Mouse (Mus musculus) kidney, adult 2 months (tissue): ENCODE measurements around the gene Ankk1. TPM values are rescaled to one million over a fixed set of nuclear protein-coding genes. Genes with fewer than 3 reads are reported as not detected.

Experiments used
- DNase-seq: peaks from one replicate; pipeline ENCODE4 v3.0.0; 2021
- H3K27ac ChIP-seq: fragments of 200-500 bp; 2 replicates; pipeline ENCODE4 v1.5.1; 2012; ENCODE audit warnings: low read depth, low read length, control low read depth, inconsistent platforms; ENCODE audit not compliant: insufficient read depth
- H3K27me3 ChIP-seq: fragments of 200-500 bp; replicated peaks from 2 replicates; pipeline ENCODE4 v1.6.1; 2012; ENCODE audit warnings: mild to moderate bottlenecking, moderate library complexity, low read length, inconsistent platforms; ENCODE audit not compliant: control insufficient read depth, insufficient read depth
- H3K36me3 ChIP-seq: fragments of 200-500 bp; 2 replicates; pipeline ENCODE4 v1.6.1; 2012; ENCODE audit warnings: mild to moderate bottlenecking, moderate library complexity, low read length, inconsistent platforms; ENCODE audit not compliant: control insufficient read depth, insufficient read depth
- H3K4me1 ChIP-seq: fragments of 200-500 bp; 2 replicates; pipeline ENCODE4 v1.6.1; 2011; ENCODE audit warnings: low read length; ENCODE audit not compliant: control insufficient read depth, insufficient read depth
- H3K4me3 ChIP-seq: fragments of 200-500 bp; 2 replicates; pipeline ENCODE4 v1.5.1; 2011; ENCODE audit warnings: mild to moderate bottlenecking, low read depth, low read length, control low read depth; ENCODE audit not compliant: insufficient read depth
- CTCF ChIP-seq: fragments of 200-500 bp; conservative IDR thresholded peaks from 2 replicates; pipeline ENCODE4 v1.5.1; 2011; ENCODE audit warnings: low read depth, mild to moderate bottlenecking, control low read depth, low read length, moderate library complexity, mixed read lengths; ENCODE audit not compliant: insufficient read depth, insufficient read length
- POLR2A ChIP-seq: fragments of 200-500 bp; IDR thresholded peaks from one replicate; pipeline ENCODE4 v1.6.1; 2011; ENCODE audit warnings: low read depth, low read length, control low read depth
- WGBS: fragments of 180-500 bp; shearing (Covaris S2); methylation state at CpG from one replicate; pipeline ENCODE4 v1.1.7; 2018; 5-methylcytosine and 5-hydroxymethylcytosine counted together
- polyA plus RNA-seq: library from polyadenylated mRNA; depleted of rRNA; stranded (reverse); fragments of >200 nt; gene quantifications from 2 replicates; pipeline ENCODE4 v1.2.3, GENCODE M21; 2012; rRNA removed

Ankk1 gene
- polyA plus RNA-seq, 1 experiment, result not detected

DNA sequence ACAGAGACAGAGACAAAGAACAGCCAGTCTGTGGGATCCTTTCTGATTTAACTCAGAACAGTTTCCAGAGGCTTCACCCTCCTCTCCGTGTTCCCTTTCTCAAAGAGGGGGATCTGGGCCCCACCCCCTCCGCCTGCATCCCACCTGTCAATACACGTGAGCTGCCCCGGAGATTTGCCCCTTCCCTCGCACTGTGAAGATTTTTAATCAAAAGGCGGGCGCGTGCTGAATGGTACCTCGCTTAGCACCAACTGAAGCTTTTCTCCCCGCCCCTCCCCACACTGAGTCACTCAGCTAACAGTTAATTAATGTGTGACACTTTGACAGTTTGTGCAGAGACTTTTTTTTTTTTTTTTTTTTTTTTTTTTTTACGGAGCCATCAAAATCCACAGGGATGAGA is 40.7 kb downstream of the Ankk1 start:
- whole genome bisulfite sequencing, result 36% methylated on average over 11 of the region's 11 CpGs
- no peak for DNase-seq

DNA sequence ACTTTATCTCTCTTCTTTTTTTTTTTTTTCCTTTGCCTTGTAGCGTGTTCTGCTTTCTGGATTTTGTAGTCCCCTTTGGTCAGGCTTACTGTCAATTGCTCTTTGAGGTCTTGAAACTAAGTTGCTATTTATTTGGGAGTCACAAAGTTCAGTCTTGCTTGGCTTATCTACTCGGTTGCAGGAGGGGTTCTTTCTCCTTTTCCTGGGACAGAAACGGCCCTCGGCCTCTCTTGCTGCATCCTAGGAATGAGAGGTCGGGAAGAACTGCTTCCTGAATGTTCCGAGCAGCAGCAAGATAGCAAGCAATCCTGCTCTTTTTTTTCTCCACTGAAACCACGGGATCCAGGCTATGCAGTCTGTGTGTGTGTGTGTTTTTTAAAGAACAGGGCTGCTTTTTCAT is 41.5 kb downstream of the Ankk1 start:
- no peak overlapping the region for H3K27ac ChIP-seq
- no peaks in the 10 kb centered on the region for H3K4me1 ChIP-seq
- WGBS, result 30% methylated on average over 7 of the region's 7 CpGs
- H3K36me3 ChIP-seq, result no peaks in the 10 kb centered on the region
- TF ChIP-seq CTCF (no peak), POLR2A (no peak)
- peak; percentile 2 for DNase-seq
- H3K4me3 ChIP-seq, result no peak overlapping the region
- H3K27me3 ChIP-seq, result no peaks in the 10 kb centered on the region; the same call in 1 of the 2 replicates

More for the DNA sequence above, 40.7 kb downstream of the Ankk1 start:
- Histone ChIP-seq H3K4me1 (no peaks in the 10 kb centered on the region), H3K27me3 (no peaks in the 10 kb centered on the region; the same call in 1 of the 2 replicates), H3K27ac (no peak overlapping the region), H3K4me3 (no peak overlapping the region), H3K36me3 (no peaks in the 10 kb centered on the region)
- no peak for TF ChIP-seq POLR2A
- TF ChIP-seq CTCF, result no peak

DNA sequence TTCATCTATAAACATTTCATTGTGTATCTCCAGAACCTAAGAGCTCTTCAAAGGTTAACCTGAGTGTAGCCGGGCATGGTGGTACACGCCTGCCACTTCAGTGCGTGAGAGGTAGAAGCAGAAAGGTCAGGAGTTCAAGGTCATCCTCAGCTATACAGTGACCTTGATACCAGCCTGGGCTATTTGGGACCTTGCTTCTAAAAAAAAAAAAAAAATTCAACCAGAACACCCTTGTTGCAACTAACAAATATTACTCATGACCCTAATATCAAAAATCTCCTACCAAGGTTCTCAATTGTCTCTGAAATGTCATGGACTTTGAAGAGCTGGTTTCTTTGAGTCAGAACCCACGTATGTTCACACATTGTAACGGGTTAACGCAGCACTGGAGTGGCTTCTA is 42.0 kb downstream of the Ankk1 start:
- WGBS, result 83% methylated on average over 6 of the region's 6 CpGs
- no peaks in the 10 kb centered on the region for H3K36me3 ChIP-seq
- TF ChIP-seq POLR2A (no peak), CTCF (no peak)
- H3K27ac ChIP-seq, result no peak overlapping the region
- H3K27me3 ChIP-seq, result no peaks in the 10 kb centered on the region; the same call in 1 of the 2 replicates
- no peak for DNase-seq
- no peaks in the 10 kb centered on the region for H3K4me1 ChIP-seq
- no peak overlapping the region for H3K4me3 ChIP-seq

DNA sequence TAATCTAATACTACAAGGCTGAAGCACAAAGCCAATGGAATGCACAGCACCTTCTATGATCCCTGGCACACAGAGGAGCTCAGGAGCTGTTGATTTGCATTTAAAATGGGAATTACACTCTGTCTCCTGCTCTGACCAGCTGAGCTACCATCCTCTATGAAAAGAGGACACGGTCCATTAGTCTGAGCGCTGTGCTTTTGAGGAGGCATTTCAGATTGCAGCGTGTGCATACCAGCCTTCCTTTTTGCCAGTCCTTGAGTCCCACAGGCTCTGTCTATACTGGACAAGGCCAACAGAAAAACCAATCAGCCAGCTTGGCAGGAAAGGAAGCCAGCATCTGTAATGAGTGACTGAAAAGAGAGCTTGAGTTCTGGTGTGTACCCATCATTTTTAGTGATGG is 42.8 kb downstream of the Ankk1 start:
- Histone ChIP-seq H3K4me1 (no peaks in the 10 kb centered on the region), H3K27me3 (no peaks in the 10 kb centered on the region; the same call in 1 of the 2 replicates), H3K4me3 (no peak overlapping the region), H3K27ac (no peak overlapping the region), H3K36me3 (no peaks in the 10 kb centered on the region)
- no peak for DNase-seq
- TF ChIP-seq CTCF, result no peak
- no peak for TF ChIP-seq POLR2A
- WGBS, result 52% methylated on average over 3 of the region's 3 CpGs

DNA sequence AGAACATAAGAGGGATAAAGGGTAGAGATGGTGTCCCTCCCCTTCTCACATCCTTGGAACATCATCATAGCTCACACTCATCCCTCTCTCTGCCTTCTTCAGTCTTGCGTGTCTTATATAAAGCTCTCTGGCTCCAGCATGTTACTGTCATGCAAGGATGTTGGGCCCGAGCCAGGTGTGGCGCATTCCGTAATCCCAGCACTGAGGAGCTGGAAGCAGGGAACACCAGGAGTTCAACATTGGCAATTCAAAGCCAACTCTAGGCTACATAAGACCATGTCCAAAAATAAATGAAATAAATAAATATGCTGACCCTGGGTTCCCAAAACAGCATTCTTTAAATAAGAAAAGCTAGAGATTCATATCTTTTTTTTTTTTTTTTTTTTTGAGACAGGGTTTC is 46.9 kb downstream of the Ankk1 start:
- WGBS, result 84% methylated on average over 4 of the region's 4 CpGs
- DNase-seq, result no peak

DNA sequence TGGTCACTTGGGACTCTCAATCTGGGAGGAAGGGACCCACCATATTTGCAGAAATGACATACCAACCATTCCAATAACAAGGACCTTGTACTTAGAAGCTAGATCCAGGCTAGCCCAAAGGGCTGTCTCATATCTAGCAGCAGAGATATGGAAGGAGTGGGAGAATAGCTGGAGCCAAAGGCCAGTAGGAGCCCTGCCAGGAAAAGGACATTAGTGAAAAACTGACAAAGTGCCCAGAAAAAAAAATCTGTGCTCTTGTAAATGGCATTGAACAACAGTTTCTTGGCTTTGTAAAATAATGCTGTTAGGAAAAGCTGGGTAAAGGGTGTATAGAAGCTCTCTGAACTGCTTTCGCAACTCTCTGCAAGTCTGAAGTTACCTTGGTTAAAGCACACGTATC is 52.9 kb downstream of the Ankk1 start:
- Histone ChIP-seq H3K36me3 (no peaks in the 10 kb centered on the region), H3K4me1 (no peaks in the 10 kb centered on the region), H3K27ac (no peak overlapping the region), H3K27me3 (no peaks in the 10 kb centered on the region), H3K4me3 (no peak overlapping the region)
- 80% methylated on average over 2 of the region's 2 CpGs for WGBS
- TF ChIP-seq CTCF (no peak), POLR2A (no peak)
- no peak for DNase-seq

More for the DNA sequence above, 46.9 kb downstream of the Ankk1 start:
- no peak overlapping the region for H3K4me3 ChIP-seq
- no peaks in the 10 kb centered on the region for H3K4me1 ChIP-seq
- H3K27me3 ChIP-seq, result no peaks in the 10 kb centered on the region
- no peak overlapping the region for H3K27ac ChIP-seq
- H3K36me3 ChIP-seq, result no peaks in the 10 kb centered on the region
- TF ChIP-seq CTCF (no peak), POLR2A (no peak)

DNA sequence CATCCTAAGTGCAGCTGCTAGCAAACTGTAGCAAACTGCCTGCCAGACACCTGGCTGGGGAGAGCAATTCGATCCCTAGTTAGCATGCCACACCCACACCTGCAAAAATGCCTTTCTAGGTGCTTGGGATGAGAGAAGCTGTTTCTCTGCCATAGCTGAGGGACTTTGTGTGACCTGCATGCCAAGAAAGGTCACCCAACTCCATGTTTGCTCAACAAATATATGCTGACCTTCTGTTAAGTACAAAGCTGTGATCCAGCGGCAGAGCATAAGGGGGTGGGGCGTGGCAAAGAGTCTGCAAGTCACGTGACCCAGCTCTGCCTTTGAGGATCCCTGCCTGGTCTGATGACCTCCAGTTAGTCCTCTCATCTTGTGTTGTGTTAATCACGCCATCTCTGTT is 61.1 kb downstream of the Ankk1 start:
- 5% methylated on average over 5 of the region's 5 CpGs for WGBS
- DNase-seq, result no peak
- H3K4me1 ChIP-seq, result no peaks in the 10 kb centered on the region
- TF ChIP-seq POLR2A (no peak), CTCF (no peak)
- H3K27me3 ChIP-seq, result no peaks in the 10 kb centered on the region
- no peak overlapping the region for H3K27ac ChIP-seq
- H3K36me3 ChIP-seq, result no peaks in the 10 kb centered on the region
- H3K4me3 ChIP-seq, result no peak overlapping the region

Other genes starting within 250 kb of the Ankk1 start
- gene Gm4894, start 176.5 kb downstream of the Ankk1 start, polyA plus RNA-seq, result not detected in 2 replicates
- gene Drd2, start 86.4 kb downstream of the Ankk1 start, polyA plus RNA-seq, result 0.12 and 0.44 TPM in 2 replicates
- gene Ttc12, start 59.2 kb upstream of the Ankk1 start, polyA plus RNA-seq, result 3.8 and 4.1 TPM in 2 replicates